Mouse (Mus musculus) bone marrow, adult 2 months (tissue): ENCODE measurements around the gene Fam216a.

Experiments used
- CTCF ChIP-seq: fragments of 200-500 bp; IDR thresholded peaks from 2 replicates; pipeline ENCODE4 v1.5.1; 2011; ENCODE audit warnings: low read length, control low read depth; ENCODE audit not compliant: control insufficient read depth, insufficient read depth
- POLR2A ChIP-seq: fragments of 200-500 bp; IDR thresholded peaks from 2 replicates; pipeline ENCODE4 v1.6.1; 2011; ENCODE audit warnings: low read depth, mild to moderate bottlenecking, control low read depth, low read length, borderline replicate concordance; ENCODE audit not compliant: control insufficient read depth

- TF ChIP-seq CTCF (no peak), POLR2A (no peak)
These were observed 39.7 kb upstream of the Fam216a start for GRCm38 (mm10) chr5:122411892-122412291.
